Mouse (Mus musculus) lung, postnatal 0 days (tissue): ENCODE results near the gene Fam222b. TPM values are rescaled to one million over a fixed set of nuclear protein-coding genes. Genes with fewer than 3 reads are reported as not detected.

Experiments used
- ATAC-seq: fragments of 200-750 bp; cut with Nextera tagmentation; 2 replicates; pipeline ENCODE4 v1.8.0; 2017; ENCODE audit warnings: moderate library complexity
- DNase-seq: peaks from one replicate; pipeline ENCODE4 v3.0.0-alpha.2; 2016; ENCODE audit warnings: low spot score
- H3K27ac ChIP-seq: fragments of 300-500 bp; sonication (generic); 2 replicates; pipeline ENCODE4 v1.5.1; 2014; ENCODE audit warnings: antibody characterized with exemption, mild to moderate bottlenecking, low read length, mixed read lengths
- H3K27me3 ChIP-seq: fragments of 300-500 bp; sonication (generic); replicated peaks from 2 replicates; pipeline ENCODE4 v1.6.1; 2014; ENCODE audit warnings: low read length, mixed read lengths; ENCODE audit not compliant: insufficient read depth
- H3K36me3 ChIP-seq: fragments of 300-500 bp; sonication (generic); 2 replicates; pipeline ENCODE4 v1.6.1; 2014; ENCODE audit warnings: low read length, mixed read lengths; ENCODE audit not compliant: insufficient read depth
- H3K4me1 ChIP-seq: fragments of 300-500 bp; sonication (generic); 2 replicates; pipeline ENCODE4 v1.6.1; 2014; ENCODE audit warnings: antibody characterized with exemption, low read depth, low read length, mixed read lengths; ENCODE audit not compliant: insufficient read depth
- H3K4me2 ChIP-seq: fragments of 300-500 bp; sonication (generic); replicated peaks from 2 replicates; pipeline ENCODE4 v1.6.1; 2014; ENCODE audit warnings: low read depth, mild to moderate bottlenecking, low read length, moderate library complexity, mixed read lengths
- H3K4me3 ChIP-seq: fragments of 300-500 bp; sonication (generic); 2 replicates; pipeline ENCODE4 v1.5.1; 2014; ENCODE audit warnings: low read depth, low read length
- H3K9ac ChIP-seq: fragments of 300-500 bp; sonication (generic); replicated peaks from 2 replicates; pipeline ENCODE4 v1.6.1; 2014; ENCODE audit warnings: low read depth, mild to moderate bottlenecking
- H3K9me3 ChIP-seq: fragments of 300-500 bp; sonication (generic); 2 replicates; pipeline ENCODE4 v1.6.1; 2016; ENCODE audit warnings: low read length, mixed read lengths
- CTCF ChIP-seq: IDR thresholded peaks from 2 replicates; pipeline ENCODE4 v1.5.1; 2016; ENCODE audit warnings: antibody characterized with exemption, mild to moderate bottlenecking
- EP300 ChIP-seq: IDR thresholded peaks from 2 replicates; pipeline ENCODE4 v1.6.1; 2016; ENCODE audit warnings: antibody characterized with exemption, mild to moderate bottlenecking, control low read depth
- WGBS: fragments of 180-500 bp; shearing (Covaris S2); extraction: QIAGEN DNeasy Blood & Tissue Kit; methylation state at CpG from one replicate; pipeline ENCODE4 v1.1.7; 2014; 5-methylcytosine and 5-hydroxymethylcytosine counted together
- polyA plus RNA-seq: library from polyadenylated mRNA; unstranded; fragments of >200 nt; fragmentation: Nextera tagmentation; extraction: Ambion mirVana; gene quantifications from 2 replicates; pipeline ENCODE4 v1.2.1, GENCODE M21; 2015

Gene Fam222b
- polyA plus RNA-seq, 1 experiment from 2014 or later: 10.0 TPM

- peak; percentile 50 for TF ChIP-seq CTCF
- no peak for TF ChIP-seq EP300
- H3K9ac ChIP-seq: no peak overlapping the region
- DNase-seq (no peak), ATAC-seq (no peak)
- no peaks in the 10 kb centered on the region; the same call in 1 of the 2 replicates for H3K36me3 ChIP-seq
- 74% methylated on average over 4 of the region's 4 CpGs for WGBS
- peaks cover 3% of the 10 kb centered on the region for H3K4me1 ChIP-seq
- no peaks in the 10 kb centered on the region for H3K27me3 ChIP-seq
- no peak overlapping the region for H3K27ac ChIP-seq
- H3K4me2 ChIP-seq: no peak overlapping the region
- H3K4me3 ChIP-seq: no peak overlapping the region
- H3K9me3 ChIP-seq: no peaks in the 10 kb centered on the region
Observed at GRCm38 (mm10) chr11:78171328-78171727, 76.9 kb downstream of the Fam222b start.

- ATAC-seq (no peak), DNase-seq (no peak)
- no peaks in the 10 kb centered on the region for H3K9me3 ChIP-seq
- H3K27ac ChIP-seq: no peak overlapping the region
- H3K27me3 ChIP-seq: no peaks in the 10 kb centered on the region
- H3K9ac ChIP-seq: no peak overlapping the region
- H3K4me3 ChIP-seq: no peak overlapping the region
- TF ChIP-seq EP300 (no peak), CTCF (peak; percentile 56)
- no peaks in the 10 kb centered on the region; the same call in 1 of the 2 replicates for H3K36me3 ChIP-seq
- no peaks in the 10 kb centered on the region for H3K4me1 ChIP-seq
- H3K4me2 ChIP-seq: no peak overlapping the region
- WGBS: 79% methylated on average over 16 of the region's 16 CpGs
Observed at GRCm38 (mm10) chr11:78172034-78172747, 77.7 kb downstream of the Fam222b start.

- Histone ChIP-seq H3K9me3 (no peaks in the 10 kb centered on the region), H3K27me3 (no peaks in the 10 kb centered on the region), H3K4me1 (no peaks in the 10 kb centered on the region), H3K4me3 (no peak overlapping the region), H3K27ac (no peak overlapping the region), H3K9ac (no peak overlapping the region), H3K4me2 (no peak overlapping the region), H3K36me3 (no peaks in the 10 kb centered on the region; the same call in 1 of the 2 replicates)
- 72% methylated on average over 19 of the region's 19 CpGs for WGBS
- ATAC-seq (no peak), DNase-seq (no peak)
- TF ChIP-seq EP300: no peak
- TF ChIP-seq CTCF: no peak
Observed at GRCm38 (mm10) chr11:78172748-78173383, 78.4 kb downstream of the Fam222b start.

- H3K4me2 ChIP-seq: no peak overlapping the region
- DNase-seq (no peak), ATAC-seq (no peak)
- WGBS: 65% methylated on average over 3 of the region's 3 CpGs
- no peaks in the 10 kb centered on the region for H3K27me3 ChIP-seq
- peaks cover 7% of the 10 kb centered on the region; the same call in 1 of the 2 replicates for H3K4me1 ChIP-seq
- peak overlapping the region; percentile 66 for H3K27ac ChIP-seq
- H3K9ac ChIP-seq: no peak overlapping the region
- TF ChIP-seq CTCF (no peak), EP300 (no peak)
- H3K4me3 ChIP-seq: no peak overlapping the region
- no peaks in the 10 kb centered on the region for H3K9me3 ChIP-seq
- H3K36me3 ChIP-seq: no peaks in the 10 kb centered on the region; the same call in 1 of the 2 replicates
Observed at GRCm38 (mm10) chr11:78174506-78174905, 80.0 kb downstream of the Fam222b start.

GRCm38 (mm10) chr11:78175771-78176401, 81.4 kb downstream of the Fam222b start:
- Histone ChIP-seq H3K27me3 (no peaks in the 10 kb centered on the region), H3K27ac (peak overlapping the region; percentile 94; the same call in 1 of the 2 replicates), H3K4me2 (peak overlapping the region; percentile 89), H3K9me3 (no peaks in the 10 kb centered on the region), H3K4me1 (peaks cover 13% of the 10 kb centered on the region; the same call in 1 of the 2 replicates), H3K36me3 (peaks cover 10% of the 10 kb centered on the region), H3K4me3 (peak overlapping the region; percentile 52), H3K9ac (no peak overlapping the region)
- WGBS: under 1% methylated on average over 9 of the region's 10 CpGs
- ATAC-seq: no peak
- no peak for DNase-seq
- peak; percentile 13; the same call in 1 of the 2 replicates for TF ChIP-seq CTCF
- no peak for TF ChIP-seq EP300

- Histone ChIP-seq H3K27me3 (no peaks in the 10 kb centered on the region), H3K36me3 (peaks cover 11% of the 10 kb centered on the region), H3K4me2 (peak within 1 kb of the TSS; percentile 89), H3K27ac (peak within 1 kb of the TSS; percentile 94), H3K4me1 (peaks cover 13% of the 10 kb centered on the region; the same call in 1 of the 2 replicates), H3K9me3 (no peaks in the 10 kb centered on the region), H3K9ac (peak within 1 kb of the TSS; percentile 9), H3K4me3 (peak within 1 kb of the TSS; percentile 52)
- ATAC-seq: peak; percentile 58
- peak; percentile 97 for DNase-seq
- TF ChIP-seq EP300 (no peak), CTCF (no peak)
- under 1% methylated on average over 32 of the region's 32 CpGs for WGBS
Observed at GRCm38 (mm10) chr11:78176402-78176862, 82.0 kb downstream of the Fam222b start, which contains the start of the genes Nek8 and Tlcd1. Gene Nek8 (minus strand): TSS chr11:78176675. Gene Tlcd1 (plus strand): TSS chr11:78176711.
